Mouse (Mus musculus): ENCODE results near the gene Gopc. TPM values are rescaled to one million over a fixed set of nuclear protein-coding genes. Genes with fewer than 3 reads are reported as not detected.
A peak's percentile ranks its signal among the peaks of the same experiment; 100 is the strongest.

The Gopc gene
- total RNA-seq, 2 experiments from 2014 or later, result 7.6 to 9.3 TPM

GRCm38 (mm10) chr10:52416458-52416857 lies 34.5 kb upstream of the Gopc start:
- no peak for DNase-seq
- no peak for TF ChIP-seq CTCF (IDR thresholded peaks at IDR 0.05)
- peak overlapping the region; percentile 100 for H3K27ac ChIP-seq
- peak overlapping the region; percentile 99 for H3K4me3 ChIP-seq
- intact Hi-C loops (cut with DNase I), result loop anchor here (2.0 to 10.0 kb wide), 2 partner anchors 34 to 182 kb away; partner anchors contain the start of genes Dcbld1 and Gopc

GRCm38 (mm10) chr10:52415020-52415419 lies 33.1 kb upstream of the Gopc start:
- Histone ChIP-seq H3K27ac (no peak overlapping the region), H3K4me3 (no peak overlapping the region)
- DNase-seq, result no peak
- TF ChIP-seq CTCF (IDR thresholded peaks at IDR 0.05), result no peak
- intact Hi-C loops (cut with DNase I), result loop anchor here (10.0 kb wide), 1 partner anchor 180 kb away; the partner anchor contains the start of gene Dcbld1

- no peak overlapping the region for H3K27ac ChIP-seq
- intact Hi-C loops (cut with DNase I), result no loop called here
- no peak for TF ChIP-seq CTCF (IDR thresholded peaks at IDR 0.05)
- no peak overlapping the region for H3K4me3 ChIP-seq
- no peak for DNase-seq
Observed at GRCm38 (mm10) chr10:52407526-52407925, 25.6 kb upstream of the Gopc start.

- no peak overlapping the region for H3K27ac ChIP-seq
- H3K4me3 ChIP-seq, result no peak overlapping the region
- TF ChIP-seq CTCF (IDR thresholded peaks at IDR 0.05), result no peak
- intact Hi-C loops (cut with DNase I), result no loop called here
- no peak for DNase-seq
Observed at GRCm38 (mm10) chr10:52405160-52405559, 23.2 kb upstream of the Gopc start.

GRCm38 (mm10) chr10:52399722-52400121 lies 17.8 kb upstream of the Gopc start:
- no peak for DNase-seq
- no peak overlapping the region for H3K4me3 ChIP-seq
- H3K27ac ChIP-seq, result no peak overlapping the region
- intact Hi-C loops (cut with DNase I), result no loop called here
- TF ChIP-seq CTCF (IDR thresholded peaks at IDR 0.05), result no peak

- Histone ChIP-seq H3K4me3 (no peak overlapping the region), H3K27ac (no peak overlapping the region)
- intact Hi-C loops (cut with DNase I), result no loop called here
- no peak for TF ChIP-seq CTCF (IDR thresholded peaks at IDR 0.05)
- no peak for DNase-seq
Observed at GRCm38 (mm10) chr10:52398715-52399114, 16.8 kb upstream of the Gopc start.

GRCm38 (mm10) chr10:52396647-52397046 lies 14.7 kb upstream of the Gopc start:
- no peak for TF ChIP-seq CTCF (IDR thresholded peaks at IDR 0.05)
- no peak for DNase-seq

GRCm38 (mm10) chr10:52391208-52391607 lies 9.3 kb upstream of the Gopc start:
- no peak for TF ChIP-seq CTCF (IDR thresholded peaks at IDR 0.05)
- intact Hi-C loops (cut with DNase I), result no loop called here
- Histone ChIP-seq H3K27ac (no peak overlapping the region), H3K4me3 (no peak overlapping the region)
- DNase-seq, result no peak

More at GRCm38 (mm10) chr10:52396647-52397046, 14.7 kb upstream of the Gopc start:
- intact Hi-C loops (cut with DNase I), result no loop called here
- H3K27ac ChIP-seq, result no peak overlapping the region
- no peak overlapping the region for H3K4me3 ChIP-seq

GRCm38 (mm10) chr10:52389438-52389837 lies 7.5 kb upstream of the Gopc start:
- no peak for TF ChIP-seq CTCF (IDR thresholded peaks at IDR 0.05)
- DNase-seq, result no peak
- Histone ChIP-seq H3K4me3 (peak overlapping the region; percentile 9; the same call in 1 of the 2 replicates), H3K27ac (peak overlapping the region; percentile 80)
- intact Hi-C loops (cut with DNase I), result loop anchor here (5.0 to 10.0 kb wide), 3 partner anchors 172 to 795 kb away; partner anchors contain the start of gene Fam162b

- Histone ChIP-seq H3K4me3 (peak within 1 kb of the TSS; percentile 26), H3K27ac (peak within 1 kb of the TSS; percentile 80)
- DNase-seq, result no peak
- TF ChIP-seq CTCF (IDR thresholded peaks at IDR 0.05), result no peak
- intact Hi-C loops (cut with DNase I), result loop anchor here (5.0 to 10.0 kb wide), 3 partner anchors 172 to 794 kb away; partner anchors contain the start of gene Fam162b
Observed at GRCm38 (mm10) chr10:52388922-52389430, 7.1 kb upstream of the Gopc start, which contains the start of gene Nepn. TSS of gene Nepn (plus strand) at chr10:52388972.

- TF ChIP-seq CTCF (IDR thresholded peaks at IDR 0.05), result no peak
- no peak overlapping the region for H3K27ac ChIP-seq
- H3K4me3 ChIP-seq, result no peak overlapping the region
- intact Hi-C loops (cut with DNase I), result loop anchor here (5.0 to 10.0 kb wide), 3 partner anchors 170 to 792 kb away; partner anchors contain the start of gene Fam162b
- no peak for DNase-seq
Observed at GRCm38 (mm10) chr10:52387192-52387591, 5.3 kb upstream of the Gopc start.

GRCm38 (mm10) chr10:52384823-52385610 lies 3.1 kb upstream of the Gopc start:
- peak; percentile 49 for DNase-seq
- Histone ChIP-seq H3K4me3 (peak overlapping the region; percentile 34), H3K27ac (peak overlapping the region; percentile 72)
- intact Hi-C loops (cut with DNase I), result loop anchor here (5.0 to 10.0 kb wide), 3 partner anchors 168 to 790 kb away; partner anchors contain the start of gene Fam162b
- TF ChIP-seq CTCF (IDR thresholded peaks at IDR 0.05), result peak; percentile 95

- no peak for TF ChIP-seq CTCF (IDR thresholded peaks at IDR 0.05)
- H3K27ac ChIP-seq, result peak overlapping the region; percentile 96
- no peak overlapping the region for H3K4me3 ChIP-seq
- no peak for DNase-seq
- intact Hi-C loops (cut with DNase I), result loop anchor here (2.0 to 10.0 kb wide), 3 partner anchors 33 to 789 kb away; partner anchors contain the start of genes Dcbld1, Fam162b and Nus1
Observed at GRCm38 (mm10) chr10:52383522-52383921, 1.6 kb upstream of the Gopc start.
